Mouse (Mus musculus): ENCODE results near the gene Gimap3. TPM values are rescaled to one million over a fixed set of nuclear protein-coding genes. Genes with fewer than 3 reads are reported as not detected.

Gene Gimap3
- polyA plus RNA-seq, 1 experiment from 2014 or later: not detected

GRCm38 (mm10) chr6:48772030-48772429 lies 1.4 kb upstream of the Gimap3 start:
- Histone ChIP-seq H3K4me2 (no peak overlapping the region), H3K4me1 (no peaks in the 10 kb centered on the region), H3K27ac (no peak overlapping the region), H3K9ac (no peak overlapping the region), H3K27me3 (no peaks in the 10 kb centered on the region), H3K4me3 (no peak overlapping the region), H3K9me3 (replicated peaks) (no peaks in the 10 kb centered on the region), H3K36me3 (ENCODE audit: poor library complexity, severe bottlenecking) (no peaks in the 10 kb centered on the region)
- ATAC-seq: peak; percentile 55; the same call in 1 of the 2 replicates
- 9% methylated on average over 8 of the region's 8 CpGs for WGBS

- H3K36me3 ChIP-seq (ENCODE audit: poor library complexity, severe bottlenecking): no peaks in the 10 kb centered on the region
- 93% methylated on average over 3 of the region's 3 CpGs for WGBS
- no peak overlapping the region for H3K4me3 ChIP-seq
- no peaks in the 10 kb centered on the region for H3K4me1 ChIP-seq
- no peak overlapping the region for H3K9ac ChIP-seq
- no peaks in the 10 kb centered on the region for H3K27me3 ChIP-seq
- H3K9me3 ChIP-seq (replicated peaks): 0 out of 2 replicates have a peak, but pooled peaks cover 4% of the 10 kb centered on the region
- no peak overlapping the region for H3K4me2 ChIP-seq
- ATAC-seq: no peak
- no peak overlapping the region for H3K27ac ChIP-seq
Observed at GRCm38 (mm10) chr6:48768933-48769332, 1.7 kb downstream of the Gimap3 start.

- no peaks in the 10 kb centered on the region for H3K27me3 ChIP-seq
- no peak overlapping the region for H3K4me3 ChIP-seq
- no peak overlapping the region for H3K4me2 ChIP-seq
- 0 out of 2 replicates have a peak, but pooled peaks cover 4% of the 10 kb centered on the region for H3K9me3 ChIP-seq (replicated peaks)
- no peak for ATAC-seq
- no peak overlapping the region for H3K9ac ChIP-seq
- H3K27ac ChIP-seq: no peak overlapping the region
- no peaks in the 10 kb centered on the region for H3K36me3 ChIP-seq (ENCODE audit: poor library complexity, severe bottlenecking)
- no peaks in the 10 kb centered on the region for H3K4me1 ChIP-seq
- WGBS: 73% methylated on average over 9 of the region's 9 CpGs
Observed at GRCm38 (mm10) chr6:48768178-48768869, 2.3 kb downstream of the Gimap3 start.

DNA sequence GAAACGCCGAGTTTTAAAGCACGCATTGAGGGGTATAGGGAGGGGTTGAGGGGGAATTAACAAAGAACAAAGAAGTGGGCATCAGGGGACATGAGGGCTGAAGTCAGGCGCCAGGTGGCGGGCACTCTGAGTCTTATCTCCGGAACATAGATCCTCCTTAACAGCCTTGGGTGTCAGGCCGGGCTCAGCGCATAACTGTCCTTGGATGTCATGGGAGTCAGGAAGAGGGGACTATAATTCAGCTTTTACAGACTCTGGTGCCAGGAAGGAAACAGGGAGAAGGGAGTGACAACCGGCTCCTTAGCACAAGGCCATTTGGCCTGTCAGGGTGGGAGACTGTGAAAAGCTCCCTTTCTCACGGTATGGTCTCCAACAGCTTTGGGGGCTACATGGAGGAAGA lies 6.2 kb downstream of the Gimap3 start:
- WGBS: 96% methylated on average over 10 of the region's 10 CpGs

GRCm38 (mm10) chr6:48763567-48764270 lies 6.9 kb downstream of the Gimap3 start:
- ATAC-seq: no peak
- H3K27me3 ChIP-seq: no peaks in the 10 kb centered on the region
- WGBS: 66% methylated on average over 7 of the region's 7 CpGs
- H3K4me1 ChIP-seq: no peaks in the 10 kb centered on the region
- no peak overlapping the region for H3K4me3 ChIP-seq
- H3K36me3 ChIP-seq (ENCODE audit: poor library complexity, severe bottlenecking): no peaks in the 10 kb centered on the region
- H3K9me3 ChIP-seq (replicated peaks): 0 out of 2 replicates have a peak, but pooled peaks cover 4% of the 10 kb centered on the region
- no peak overlapping the region for H3K4me2 ChIP-seq
- H3K27ac ChIP-seq: no peak overlapping the region
- H3K9ac ChIP-seq: no peak overlapping the region

More for the DNA sequence above, 6.2 kb downstream of the Gimap3 start:
- H3K9me3 ChIP-seq (replicated peaks): 0 out of 2 replicates have a peak, but pooled peaks cover 4% of the 10 kb centered on the region
- ATAC-seq: no peak
- no peaks in the 10 kb centered on the region for H3K36me3 ChIP-seq (ENCODE audit: poor library complexity, severe bottlenecking)
- H3K4me1 ChIP-seq: no peaks in the 10 kb centered on the region
- no peak overlapping the region for H3K27ac ChIP-seq
- H3K27me3 ChIP-seq: no peaks in the 10 kb centered on the region
- H3K4me2 ChIP-seq: no peak overlapping the region
- no peak overlapping the region for H3K9ac ChIP-seq
- H3K4me3 ChIP-seq: no peak overlapping the region

GRCm38 (mm10) chr6:48747091-48747966 lies 23.3 kb downstream of the Gimap3 start:
- H3K27me3 ChIP-seq: peaks cover 22% of the 10 kb centered on the region

DNA sequence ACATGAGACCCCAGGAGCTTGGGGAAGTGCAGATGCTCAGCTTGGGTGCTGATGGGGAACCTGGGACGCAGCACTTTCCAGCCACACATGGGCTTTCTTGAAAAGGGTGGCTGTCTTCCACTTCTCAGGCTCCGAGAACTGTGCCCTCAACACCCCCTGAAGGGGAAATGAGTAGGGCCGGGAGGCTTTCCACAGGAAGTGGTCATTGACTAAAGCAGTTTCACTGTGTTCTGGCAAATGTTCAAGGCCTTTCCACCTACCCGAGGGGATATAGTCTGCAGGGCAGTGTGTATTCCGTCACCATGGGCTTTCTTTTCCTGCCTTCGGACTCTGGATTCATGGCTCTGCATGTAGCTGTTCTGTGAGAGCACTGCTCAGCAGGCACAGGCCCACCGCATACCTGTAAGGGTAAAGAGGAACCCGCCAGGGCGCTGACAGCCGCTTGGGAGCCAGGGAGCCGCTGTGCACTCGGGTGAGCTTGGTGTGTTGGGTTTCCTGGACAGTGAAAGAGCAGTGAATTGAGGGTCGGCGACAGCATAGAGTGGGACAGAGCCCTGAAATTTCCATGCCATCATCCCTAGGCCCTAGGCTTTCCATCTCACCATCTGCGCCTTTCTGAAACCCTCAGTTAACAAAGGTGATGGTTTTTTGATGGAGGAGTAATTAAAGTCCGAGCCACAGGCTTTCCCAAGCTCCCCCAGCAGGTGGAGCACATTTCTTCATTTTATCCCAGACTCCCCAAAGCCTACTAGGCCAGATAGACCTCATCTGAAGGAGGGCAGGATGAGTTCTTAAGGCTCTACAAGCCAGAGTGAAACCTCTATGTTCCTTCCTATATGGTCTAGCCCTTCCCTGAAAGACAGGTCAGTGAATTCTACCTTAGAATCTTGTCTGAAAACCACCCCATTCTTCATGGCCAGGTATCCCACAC lies 24.4 kb downstream of the Gimap3 start, which contains the start of gene Gimap5:
Gene Gimap5, plus strand, starts transcription at position 239 of the 931 bp plus-strand sequence.
- peaks cover 9% of the 10 kb centered on the region; the same call in 1 of the 2 replicates for H3K4me1 ChIP-seq
- H3K36me3 ChIP-seq (ENCODE audit: poor library complexity, severe bottlenecking): no peaks in the 10 kb centered on the region
- H3K9me3 ChIP-seq (replicated peaks): no peaks in the 10 kb centered on the region
- H3K4me3 ChIP-seq: no peak within 1 kb of the TSS
- H3K27ac ChIP-seq: no peak within 1 kb of the TSS
- no peak within 1 kb of the TSS for H3K9ac ChIP-seq
- WGBS: 45% methylated on average over 16 of the region's 16 CpGs
- H3K27me3 ChIP-seq: peaks cover 33% of the 10 kb centered on the region
- ATAC-seq: no peak
- H3K4me2 ChIP-seq: peak within 1 kb of the TSS; percentile 20; the same call in 1 of the 2 replicates

More at GRCm38 (mm10) chr6:48747091-48747966, 23.3 kb downstream of the Gimap3 start:
- no peak for ATAC-seq
- H3K27ac ChIP-seq: no peak overlapping the region
- H3K9me3 ChIP-seq (replicated peaks): no peaks in the 10 kb centered on the region
- no peak overlapping the region for H3K4me3 ChIP-seq
- WGBS: 81% methylated on average over 7 of the region's 7 CpGs
- peaks cover 7% of the 10 kb centered on the region; the same call in 1 of the 2 replicates for H3K4me1 ChIP-seq
- no peak overlapping the region for H3K9ac ChIP-seq
- H3K36me3 ChIP-seq (ENCODE audit: poor library complexity, severe bottlenecking): no peaks in the 10 kb centered on the region
- H3K4me2 ChIP-seq: no peak overlapping the region

DNA sequence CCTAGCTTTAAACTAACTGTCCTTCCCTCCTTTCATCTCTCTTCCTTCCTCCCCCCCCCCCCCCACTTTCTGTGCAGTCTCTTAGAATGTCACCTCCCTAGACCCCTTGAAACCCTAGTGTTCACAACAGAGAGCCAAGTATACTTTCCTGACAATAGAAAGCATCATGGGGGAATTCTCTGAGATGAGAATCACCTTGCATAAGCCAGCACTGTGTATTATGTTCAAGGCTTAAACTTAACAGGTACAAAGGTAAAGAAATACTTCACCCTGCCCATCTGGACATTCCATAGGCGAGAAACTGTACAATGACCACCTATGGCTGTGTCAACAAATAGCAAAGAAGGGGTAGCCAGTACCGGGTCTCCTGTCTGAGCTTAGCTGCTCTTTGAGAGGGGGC lies 25.2 kb downstream of the Gimap3 start:
- Histone ChIP-seq H3K27ac (no peak overlapping the region), H3K9me3 (replicated peaks) (no peaks in the 10 kb centered on the region), H3K4me3 (no peak overlapping the region), H3K4me2 (no peak overlapping the region), H3K27me3 (peaks cover 39% of the 10 kb centered on the region), H3K4me1 (peaks cover 9% of the 10 kb centered on the region; the same call in 1 of the 2 replicates), H3K36me3 (ENCODE audit: poor library complexity, severe bottlenecking) (no peaks in the 10 kb centered on the region), H3K9ac (no peak overlapping the region)
- no peak for ATAC-seq
- 69% methylated on average over 2 of the region's 2 CpGs for WGBS

GRCm38 (mm10) chr6:48742422-48743351 lies 28.0 kb downstream of the Gimap3 start:
- ATAC-seq: peak; percentile 55; the same call in 1 of the 2 replicates
- Histone ChIP-seq H3K4me1 (peaks cover 9% of the 10 kb centered on the region; the same call in 1 of the 2 replicates), H3K36me3 (ENCODE audit: poor library complexity, severe bottlenecking) (no peaks in the 10 kb centered on the region), H3K4me2 (peak overlapping the region; percentile 73), H3K27ac (no peak overlapping the region), H3K27me3 (peaks cover 43% of the 10 kb centered on the region), H3K4me3 (peak overlapping the region; percentile 47), H3K9ac (peak overlapping the region; percentile 54), H3K9me3 (replicated peaks) (no peaks in the 10 kb centered on the region)
- under 1% methylated on average over 52 of the region's 52 CpGs for WGBS

DNA sequence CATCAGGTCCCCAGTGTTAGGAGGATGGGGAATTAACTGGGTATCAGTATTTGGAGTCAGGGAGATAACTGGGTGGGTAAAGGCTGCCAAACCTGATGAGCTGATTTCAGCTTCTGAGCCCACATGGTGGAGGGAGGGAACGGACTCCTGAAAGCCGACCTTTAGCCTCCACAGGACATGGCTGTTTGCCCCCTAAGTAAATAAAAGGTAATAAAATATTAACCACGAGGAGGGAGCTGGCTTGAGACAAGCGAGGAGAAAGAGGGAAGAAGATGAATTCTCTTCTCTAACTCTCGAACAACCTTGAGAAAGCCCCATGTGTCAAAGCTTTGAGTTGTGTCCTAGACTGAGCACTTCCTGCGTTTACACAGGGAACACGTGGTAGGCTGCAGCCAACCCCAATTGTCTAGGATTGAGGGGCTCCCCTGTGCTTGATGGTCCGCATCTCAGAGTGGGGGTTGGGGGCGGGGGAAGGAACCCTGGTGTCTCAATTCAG lies 28.9 kb downstream of the Gimap3 start:
- peaks cover 43% of the 10 kb centered on the region for H3K27me3 ChIP-seq
- peaks cover 9% of the 10 kb centered on the region; the same call in 1 of the 2 replicates for H3K4me1 ChIP-seq
- H3K9ac ChIP-seq: no peak overlapping the region
- H3K4me2 ChIP-seq: no peak overlapping the region
- 44% methylated on average over 9 of the region's 9 CpGs for WGBS
- 0 out of 2 replicates have a peak overlapping the region, but pooled peaks have one; percentile 47 for H3K4me3 ChIP-seq
- no peaks in the 10 kb centered on the region for H3K36me3 ChIP-seq (ENCODE audit: poor library complexity, severe bottlenecking)
- no peaks in the 10 kb centered on the region for H3K9me3 ChIP-seq (replicated peaks)
- no peak overlapping the region for H3K27ac ChIP-seq
- no peak for ATAC-seq

Data from forebrain, embryonic 13.5 days (tissue).